Mouse (Mus musculus): ENCODE measurements around the gene Txndc15.
"Not testable (repeated sequence)": the region's sequence is repeated elsewhere in the genome, so short reads cannot be mapped to it uniquely, and the experiment has no call there.

Txndc15 gene

GRCm38 (mm10) chr13:55714501-55715166 lies at the start of gene Txndc15:
Txndc15 (plus strand) TSS chr13:55714650.
- DNase-seq (ENCODE audit: extremely low spot score, low read depth, low spot score), result peak; percentile 56

- DNase-seq (ENCODE audit: extremely low spot score, low read depth, low spot score), result no peak
These were observed 45.9 kb upstream of the Txndc15 start for GRCm38 (mm10) chr13:55668550-55668949.

- DNase-seq (ENCODE audit: extremely low spot score, low read depth, low spot score), result no peak
These were observed 41.7 kb upstream of the Txndc15 start for GRCm38 (mm10) chr13:55672711-55673110.

- no peak for DNase-seq (ENCODE audit: extremely low spot score, low read depth, low spot score)
These were observed 37.1 kb upstream of the Txndc15 start for GRCm38 (mm10) chr13:55677364-55677763.

GRCm38 (mm10) chr13:55682201-55682600 lies 32.2 kb upstream of the Txndc15 start:
- no peak for DNase-seq (ENCODE audit: extremely low spot score, low read depth, low spot score)

- DNase-seq (ENCODE audit: extremely low spot score, low read depth, low spot score), result no peak
These were observed 30.9 kb upstream of the Txndc15 start for GRCm38 (mm10) chr13:55683581-55683980.

- no peak for DNase-seq (ENCODE audit: extremely low spot score, low read depth, low spot score)
These were observed 28.3 kb upstream of the Txndc15 start for GRCm38 (mm10) chr13:55686107-55686633.

GRCm38 (mm10) chr13:55687927-55688602 lies 26.4 kb upstream of the Txndc15 start:
- no peak for DNase-seq (ENCODE audit: extremely low spot score, low read depth, low spot score)

- DNase-seq (ENCODE audit: extremely low spot score, low read depth, low spot score), result peak; percentile 90
These were observed 21.8 kb upstream of the Txndc15 start, which contains the start of gene B230219D22Rik for GRCm38 (mm10) chr13:55692535-55693242. B230219D22Rik (plus strand) TSS chr13:55693124.

- DNase-seq (ENCODE audit: extremely low spot score, low read depth, low spot score), result no peak
These were observed 21.2 kb upstream of the Txndc15 start for GRCm38 (mm10) chr13:55693243-55693721.

GRCm38 (mm10) chr13:55694110-55694509 lies 20.3 kb upstream of the Txndc15 start:
- no peak for DNase-seq (ENCODE audit: extremely low spot score, low read depth, low spot score)

GRCm38 (mm10) chr13:55695989-55696388 lies 18.5 kb upstream of the Txndc15 start:
- not testable (repeated sequence) for DNase-seq (ENCODE audit: extremely low spot score, low read depth, low spot score)

- no peak for DNase-seq (ENCODE audit: extremely low spot score, low read depth, low spot score)
These were observed 10.1 kb upstream of the Txndc15 start for GRCm38 (mm10) chr13:55704301-55704700.

GRCm38 (mm10) chr13:55712846-55713245 lies 1.6 kb upstream of the Txndc15 start:
- no peak for DNase-seq (ENCODE audit: extremely low spot score, low read depth, low spot score)

GRCm38 (mm10) chr13:55715167-55715512 lies 690 bp downstream of the Txndc15 start:
- no peak for DNase-seq (ENCODE audit: extremely low spot score, low read depth, low spot score)

- no peak for DNase-seq (ENCODE audit: extremely low spot score, low read depth, low spot score)
These were observed 1.6 kb downstream of the Txndc15 start for GRCm38 (mm10) chr13:55715908-55716510.

GRCm38 (mm10) chr13:55721516-55721915 lies 7.1 kb downstream of the Txndc15 start:
- DNase-seq (ENCODE audit: extremely low spot score, low read depth, low spot score), result no peak

GRCm38 (mm10) chr13:55721995-55722394 lies 7.5 kb downstream of the Txndc15 start:
- DNase-seq (ENCODE audit: extremely low spot score, low read depth, low spot score), result no peak

GRCm38 (mm10) chr13:55726598-55727119 lies 12.2 kb downstream of the Txndc15 start:
- no peak for DNase-seq (ENCODE audit: extremely low spot score, low read depth, low spot score)

GRCm38 (mm10) chr13:55727120-55727838 lies 12.8 kb downstream of the Txndc15 start, which contains the start of gene Pcbd2:
Pcbd2 (plus strand) TSS chr13:55727368.
- DNase-seq (ENCODE audit: extremely low spot score, low read depth, low spot score), result peak; percentile 33

Measured in hindlimb bud, embryonic 11.5 days (tissue).